Mouse (Mus musculus): ENCODE results near the gene H2-DMa. TPM values are rescaled to one million over a fixed set of nuclear protein-coding genes. Genes with fewer than 3 reads are reported as not detected.
"Not testable (repeated sequence)": the region's sequence is repeated elsewhere in the genome, so short reads cannot be mapped to it uniquely, and the experiment has no call there.

The H2-DMa gene
- total RNA-seq, 2 experiments from 2014 or later = 3.6 to 4.9 TPM

- intact Hi-C loops (cut with DNase I) = no loop called here
Observed at GRCm38 (mm10) chr17:34142456-34143010, 23.2 kb downstream of the H2-DMa start.

GRCm38 (mm10) chr17:34143033-34143432, 23.7 kb downstream of the H2-DMa start, which contains the start of gene H2-DMb2:
H2-DMb2 (plus strand) TSS chr17:34143307.
- peak in 1 of 2 experiments; percentile 38 for DNase-seq
- intact Hi-C loops (cut with DNase I) = no loop called here

More at GRCm38 (mm10) chr17:34142456-34143010, 23.2 kb downstream of the H2-DMa start:
- no peak for DNase-seq

GRCm38 (mm10) chr17:34143461-34143860, 24.1 kb downstream of the H2-DMa start:
- intact Hi-C loops (cut with DNase I) = no loop called here
- DNase-seq = no peak

GRCm38 (mm10) chr17:34144221-34144620, 24.9 kb downstream of the H2-DMa start:
- intact Hi-C loops (cut with DNase I) = not testable (repeated sequence)

GRCm38 (mm10) chr17:34144960-34145371, 25.6 kb downstream of the H2-DMa start:
- intact Hi-C loops (cut with DNase I) = no loop called here

More at GRCm38 (mm10) chr17:34144221-34144620, 24.9 kb downstream of the H2-DMa start:
- not testable (repeated sequence) for DNase-seq

GRCm38 (mm10) chr17:34152923-34153322, 33.6 kb downstream of the H2-DMa start, which contains the start of gene H2-DMb1:
H2-DMb1 (plus strand) TSS chr17:34153072.
- intact Hi-C loops (cut with DNase I) = no loop called here

More at GRCm38 (mm10) chr17:34144960-34145371, 25.6 kb downstream of the H2-DMa start:
- DNase-seq = no peak

GRCm38 (mm10) chr17:34155534-34155933, 36.2 kb downstream of the H2-DMa start:
- intact Hi-C loops (cut with DNase I) = no loop called here
- no peak for DNase-seq

More at GRCm38 (mm10) chr17:34152923-34153322, 33.6 kb downstream of the H2-DMa start, which contains the start of gene H2-DMb1:
- DNase-seq = no peak

- no peak for DNase-seq
- intact Hi-C loops (cut with DNase I) = no loop called here
Observed at GRCm38 (mm10) chr17:34164202-34164895, 45.0 kb downstream of the H2-DMa start.

GRCm38 (mm10) chr17:34165033-34165730, 45.8 kb downstream of the H2-DMa start:
- no peak for DNase-seq
- intact Hi-C loops (cut with DNase I) = loop anchor here (5.0 kb wide), 1 partner anchor 63 kb away; no protein-coding TSS in a partner anchor

GRCm38 (mm10) chr17:34169279-34169678, 49.9 kb downstream of the H2-DMa start:
- DNase-seq = no peak
- intact Hi-C loops (cut with DNase I) = loop anchor here (5.0 kb wide), 1 partner anchor 67 kb away; no protein-coding TSS in a partner anchor

- no peak for DNase-seq
- intact Hi-C loops (cut with DNase I) = loop anchor here (1.0 to 2.0 kb wide), 2 partner anchors 34 to 65 kb away; no protein-coding TSS in a partner anchor
Observed at GRCm38 (mm10) chr17:34170487-34170876, 51.1 kb downstream of the H2-DMa start.

GRCm38 (mm10) chr17:34170877-34171498, 51.6 kb downstream of the H2-DMa start:
- intact Hi-C loops (cut with DNase I) = loop anchor here (1.0 to 2.0 kb wide), 2 partner anchors 34 to 64 kb away; no protein-coding TSS in a partner anchor
- DNase-seq = peak; percentile 69 to 70

- DNase-seq = no peak
- intact Hi-C loops (cut with DNase I) = no loop called here
Observed at GRCm38 (mm10) chr17:34172528-34172927, 53.2 kb downstream of the H2-DMa start.

GRCm38 (mm10) chr17:34174075-34174474, 54.7 kb downstream of the H2-DMa start:
- no peak for DNase-seq
- intact Hi-C loops (cut with DNase I) = no loop called here

- intact Hi-C loops (cut with DNase I) = no loop called here
- no peak for DNase-seq
Observed at GRCm38 (mm10) chr17:34177179-34177578, 57.8 kb downstream of the H2-DMa start.

- DNase-seq = no peak
- intact Hi-C loops (cut with DNase I) = no loop called here
Observed at GRCm38 (mm10) chr17:34179019-34179418, 59.7 kb downstream of the H2-DMa start.

GRCm38 (mm10) chr17:34179913-34180859, 60.8 kb downstream of the H2-DMa start:
- DNase-seq = no peak
- intact Hi-C loops (cut with DNase I) = no loop called here

GRCm38 (mm10) chr17:34183564-34184219, 64.4 kb downstream of the H2-DMa start:
- intact Hi-C loops (cut with DNase I) = no loop called here
- DNase-seq = no peak

- DNase-seq = no peak
- intact Hi-C loops (cut with DNase I) = no loop called here
Observed at GRCm38 (mm10) chr17:34185526-34185925, 66.2 kb downstream of the H2-DMa start.
